Mouse (Mus musculus) kidney, postnatal 0 days (tissue): ENCODE measurements around the gene Casc1. TPM values are rescaled to one million over a fixed set of nuclear protein-coding genes. Genes with fewer than 3 reads are reported as not detected.

Experiments used
- ATAC-seq: fragments of 200-750 bp; cut with Nextera tagmentation; replicated peaks from 2 replicates; pipeline ENCODE4 v1.8.0; 2017; ENCODE audit warnings: low read depth, moderate number of reproducible peaks, moderate TSS enrichment, moderate library complexity; ENCODE audit not compliant: low FRiP score
- DNase-seq: peaks from one replicate; pipeline ENCODE4 v3.0.0-alpha.2; 2016; ENCODE audit warnings: low spot score
- H3K27ac ChIP-seq: fragments of 300-500 bp; sonication (generic); 2 replicates; pipeline ENCODE4 v1.5.1; 2014; ENCODE audit warnings: mild to moderate bottlenecking
- H3K27me3 ChIP-seq: fragments of 300-500 bp; sonication (generic); 2 replicates; pipeline ENCODE4 v1.6.1; 2014; ENCODE audit warnings: low read length, mixed read lengths; ENCODE audit not compliant: insufficient read depth
- H3K36me3 ChIP-seq: fragments of 300-500 bp; sonication (generic); 2 replicates; pipeline ENCODE4 v1.6.1; 2014; ENCODE audit warnings: low read length, mixed read lengths; ENCODE audit not compliant: insufficient read depth
- H3K4me1 ChIP-seq: fragments of 300-500 bp; sonication (generic); replicated peaks from 2 replicates; pipeline ENCODE4 v1.6.1; 2014; ENCODE audit warnings: antibody characterized with exemption, low read length, mixed read lengths; ENCODE audit not compliant: insufficient read depth
- H3K4me2 ChIP-seq: fragments of 300-500 bp; sonication (generic); 2 replicates; pipeline ENCODE4 v1.6.1; 2014; ENCODE audit warnings: mild to moderate bottlenecking, low read length, moderate library complexity, mixed read lengths
- H3K4me3 ChIP-seq: fragments of 300-500 bp; sonication (generic); replicated peaks from 2 replicates; pipeline ENCODE4 v1.5.1; 2014; ENCODE audit warnings: low read depth, low read length
- H3K9ac ChIP-seq: fragments of 300-500 bp; sonication (generic); 2 replicates; pipeline ENCODE4 v1.6.1; 2014; ENCODE audit warnings: low read depth, low read length
- H3K9me3 ChIP-seq: fragments of 300-500 bp; sonication (generic); replicated peaks from 2 replicates; pipeline ENCODE4 v1.6.1; 2016; ENCODE audit warnings: low read length, inconsistent platforms, mixed read lengths
- CTCF ChIP-seq: IDR thresholded peaks from 2 replicates; pipeline ENCODE4 v1.5.1; 2016; ENCODE audit warnings: antibody characterized with exemption, low read depth, mild to moderate bottlenecking, moderate library complexity
- WGBS: fragments of 180-500 bp; shearing (Covaris S2); extraction: QIAGEN DNeasy Blood & Tissue Kit; methylation state at CpG from one replicate; pipeline ENCODE4 v1.1.7; 2014; 5-methylcytosine and 5-hydroxymethylcytosine counted together
- polyA plus RNA-seq: library from polyadenylated mRNA; unstranded; fragments of >200 nt; fragmentation: Nextera tagmentation; extraction: Ambion mirVana; gene quantifications from 2 replicates; pipeline ENCODE4 v1.2.1, GENCODE M21; 2015

Gene Casc1
- polyA plus RNA-seq, 1 experiment from 2014 or later, result 0.46 TPM

GRCm38 (mm10) chr6:145211376-145212305 lies 836 bp upstream of the Casc1 start:
- H3K27me3 ChIP-seq, result no peaks in the 10 kb centered on the region
- WGBS, result 3% methylated on average over 21 of the region's 21 CpGs
- DNase-seq (peak; percentile 90), ATAC-seq (peak; percentile 26)
- peak overlapping the region; percentile 50 for H3K4me2 ChIP-seq
- peak overlapping the region; percentile 73 for H3K4me3 ChIP-seq
- H3K27ac ChIP-seq, result peak overlapping the region; percentile 99
- peaks cover 4% of the 10 kb centered on the region; the same call in 1 of the 2 replicates for H3K36me3 ChIP-seq
- no peaks in the 10 kb centered on the region for H3K9me3 ChIP-seq
- TF ChIP-seq CTCF, result peak; percentile 42; the same call in 1 of the 2 replicates
- peak overlapping the region; percentile 87 for H3K9ac ChIP-seq
- no peaks in the 10 kb centered on the region for H3K4me1 ChIP-seq

GRCm38 (mm10) chr6:145210056-145210680 lies 637 bp downstream of the Casc1 start:
- Histone ChIP-seq H3K27ac (no peak overlapping the region), H3K9ac (peak overlapping the region; percentile 52), H3K4me2 (peak overlapping the region; percentile 66), H3K36me3 (peaks cover 4% of the 10 kb centered on the region; the same call in 1 of the 2 replicates), H3K9me3 (no peaks in the 10 kb centered on the region), H3K4me1 (no peaks in the 10 kb centered on the region), H3K4me3 (peak overlapping the region; percentile 39), H3K27me3 (no peaks in the 10 kb centered on the region)
- ATAC-seq, result no peak
- no peak for DNase-seq
- no peak for TF ChIP-seq CTCF
- WGBS, result 33% methylated on average over 8 of the region's 8 CpGs

GRCm38 (mm10) chr6:145205142-145205541 lies 5.7 kb downstream of the Casc1 start:
- ATAC-seq, result no peak
- H3K36me3 ChIP-seq, result no peaks in the 10 kb centered on the region
- no peak for TF ChIP-seq CTCF
- WGBS, result 74% methylated on average over 10 of the region's 10 CpGs
- H3K27ac ChIP-seq, result no peak overlapping the region
- no peak overlapping the region for H3K9ac ChIP-seq
- H3K9me3 ChIP-seq, result no peaks in the 10 kb centered on the region
- H3K27me3 ChIP-seq, result no peaks in the 10 kb centered on the region
- no peak for DNase-seq
- H3K4me3 ChIP-seq, result no peak overlapping the region
- no peak overlapping the region for H3K4me2 ChIP-seq
- H3K4me1 ChIP-seq, result no peaks in the 10 kb centered on the region

GRCm38 (mm10) chr6:145204440-145204839 lies 6.4 kb downstream of the Casc1 start:
- Histone ChIP-seq H3K9ac (no peak overlapping the region), H3K36me3 (no peaks in the 10 kb centered on the region), H3K9me3 (no peaks in the 10 kb centered on the region), H3K4me1 (no peaks in the 10 kb centered on the region), H3K4me3 (no peak overlapping the region), H3K27me3 (no peaks in the 10 kb centered on the region), H3K27ac (no peak overlapping the region), H3K4me2 (no peak overlapping the region)
- 85% methylated on average over 6 of the region's 6 CpGs for WGBS
- no peak for TF ChIP-seq CTCF
- ATAC-seq (no peak), DNase-seq (no peak)

- TF ChIP-seq CTCF, result no peak
- no peaks in the 10 kb centered on the region for H3K27me3 ChIP-seq
- no peaks in the 10 kb centered on the region for H3K4me1 ChIP-seq
- WGBS, result 71% methylated on average over 13 of the region's 13 CpGs
- peak overlapping the region; percentile 6; the same call in 1 of the 2 replicates for H3K4me2 ChIP-seq
- H3K4me3 ChIP-seq, result no peak overlapping the region
- no peak overlapping the region for H3K9ac ChIP-seq
- H3K36me3 ChIP-seq, result no peaks in the 10 kb centered on the region
- H3K9me3 ChIP-seq, result no peaks in the 10 kb centered on the region
- ATAC-seq (no peak), DNase-seq (no peak)
- no peak overlapping the region for H3K27ac ChIP-seq
Measured at GRCm38 (mm10) chr6:145202432-145203125, 8.2 kb downstream of the Casc1 start.
